Mouse (Mus musculus): Measurements from ENCODE around the gene Ahnak2. TPM values are rescaled to one million over a fixed set of nuclear protein-coding genes. Genes with fewer than 3 reads are reported as not detected.

Gene Ahnak2
- polyA plus RNA-seq, 1 experiment from 2014 or later: 5.0 TPM

DNA sequence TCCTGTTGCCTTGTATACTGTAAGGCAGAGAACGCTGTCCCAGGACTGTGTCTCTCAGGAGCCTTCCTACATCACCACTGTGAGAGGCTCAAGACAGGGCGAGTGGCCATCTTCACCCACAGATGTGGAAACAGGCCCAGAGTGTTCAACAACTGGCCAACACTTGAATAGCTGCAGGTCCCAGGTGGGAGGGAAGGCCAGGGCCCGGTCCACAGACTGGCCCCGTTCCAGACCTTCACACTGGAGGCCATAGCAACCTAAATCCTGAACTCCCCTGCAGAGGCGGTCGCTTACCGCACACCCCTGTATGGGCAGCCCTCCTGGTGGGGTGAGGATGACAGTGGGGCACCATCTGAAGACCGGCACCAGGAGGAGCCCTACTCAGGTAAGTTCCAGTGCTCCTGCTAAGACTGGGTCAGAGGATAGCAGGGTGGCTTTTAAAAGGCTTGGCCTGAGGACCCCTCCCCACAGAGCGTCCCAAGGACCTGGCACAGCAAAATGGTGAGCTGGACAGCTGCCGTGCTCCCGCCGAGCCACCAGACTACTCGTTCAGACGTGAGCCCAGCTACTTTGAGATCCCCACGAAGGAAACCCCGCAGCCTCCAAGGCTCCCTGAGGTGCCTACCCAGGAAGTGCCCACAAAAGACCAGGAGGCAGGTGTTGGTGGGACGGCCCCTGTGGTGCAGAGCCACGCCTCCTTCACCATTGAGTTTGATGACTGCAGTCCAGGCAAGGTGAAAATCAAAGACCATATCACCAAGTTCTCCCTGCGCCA lies 67.4 kb downstream of the Ahnak2 start:
- Histone ChIP-seq H3K27ac (ENCODE audit: low read length) (no peak overlapping the region), H3K36me3 (ENCODE audit: control insufficient read depth, insufficient read depth, low read length) (peaks cover 44% of the 10 kb centered on the region), H3K4me3 (ENCODE audit: low read depth, low read length) (no peak overlapping the region), H3K9me3 (ENCODE audit: control insufficient read depth, low read depth, low read length) (no peaks in the 10 kb centered on the region), H3K4me2 (replicated peaks; ENCODE audit: low read depth, low read length) (no peak overlapping the region), H3K4me1 (ENCODE audit: control insufficient read depth, insufficient read depth, low read length) (no peaks in the 10 kb centered on the region), H3K27me3 (ENCODE audit: control insufficient read depth, insufficient read depth, low read length) (no peaks in the 10 kb centered on the region), H3K9ac (replicated peaks; ENCODE audit: low read depth, low read length) (no peak overlapping the region)
- 88% methylated on average over 19 of the region's 19 CpGs for WGBS
- ATAC-seq (ENCODE audit: insufficient number of reproducible peaks, insufficient read depth, low FRiP score, low read depth): no peak

DNA sequence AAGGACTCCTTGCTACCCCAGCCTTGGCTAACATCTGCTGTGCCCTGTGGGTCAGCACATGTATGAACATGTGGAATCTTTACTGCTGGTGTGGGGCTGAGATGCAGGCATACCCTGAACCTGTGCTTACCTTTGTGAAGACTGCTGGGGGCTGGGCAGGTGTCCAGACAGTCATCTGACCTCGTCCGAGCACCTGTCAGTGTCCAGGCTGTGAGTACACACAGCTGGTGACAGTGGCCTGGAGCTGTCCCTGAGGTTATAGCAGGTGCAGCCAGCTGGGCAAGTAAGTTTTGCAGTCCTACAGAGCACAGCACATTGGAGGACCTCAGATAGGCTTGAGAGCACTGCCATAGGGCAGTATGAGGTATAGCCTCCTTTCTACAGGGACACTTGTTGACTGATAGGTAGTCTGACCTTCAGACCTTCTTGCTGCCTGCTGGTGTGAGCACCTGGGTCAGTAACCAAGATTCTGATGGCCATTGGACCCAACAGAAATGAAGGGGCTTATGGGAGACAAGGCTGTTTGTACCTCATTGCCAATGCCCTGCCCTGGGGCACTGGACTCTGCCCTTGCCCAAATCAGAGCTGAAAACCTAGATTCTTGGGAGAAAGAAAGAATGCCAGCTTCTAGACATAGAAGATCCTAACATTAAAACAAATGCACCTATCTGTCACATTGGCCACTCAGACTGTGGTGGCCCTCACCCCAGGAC lies 68.2 kb downstream of the Ahnak2 start:
- Histone ChIP-seq H3K36me3 (ENCODE audit: control insufficient read depth, insufficient read depth, low read length) (peaks cover 42% of the 10 kb centered on the region), H3K9me3 (ENCODE audit: control insufficient read depth, low read depth, low read length) (no peaks in the 10 kb centered on the region), H3K27me3 (ENCODE audit: control insufficient read depth, insufficient read depth, low read length) (no peaks in the 10 kb centered on the region), H3K4me2 (replicated peaks; ENCODE audit: low read depth, low read length) (no peak overlapping the region), H3K9ac (replicated peaks; ENCODE audit: low read depth, low read length) (no peak overlapping the region), H3K27ac (ENCODE audit: low read length) (no peak overlapping the region), H3K4me1 (ENCODE audit: control insufficient read depth, insufficient read depth, low read length) (no peaks in the 10 kb centered on the region), H3K4me3 (ENCODE audit: low read depth, low read length) (no peak overlapping the region)
- WGBS: 65% methylated on average over 2 of the region's 2 CpGs
- ATAC-seq (ENCODE audit: insufficient number of reproducible peaks, insufficient read depth, low FRiP score, low read depth): no peak

DNA sequence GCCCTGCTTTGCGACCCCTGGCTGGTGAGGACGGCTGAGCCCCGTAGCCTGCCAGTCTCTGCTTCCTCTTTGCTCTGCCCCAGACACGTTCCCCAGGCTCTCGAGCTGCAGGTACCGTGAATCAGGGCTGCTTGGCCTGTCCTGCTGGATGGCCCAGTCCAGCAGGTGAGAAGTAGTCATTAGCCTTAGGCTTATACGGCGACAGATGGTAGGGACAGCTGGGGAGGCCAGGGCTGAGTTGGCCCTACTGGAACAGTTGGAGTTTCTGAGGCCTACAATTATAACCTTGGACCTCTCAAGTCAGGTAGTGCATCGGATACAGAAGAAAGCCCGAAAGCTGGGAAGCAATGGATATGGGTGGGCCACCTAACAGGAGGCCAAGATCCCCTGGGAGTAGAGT lies 69.9 kb downstream of the Ahnak2 start:
- WGBS: 86% methylated on average over 10 of the region's 10 CpGs
- no peak overlapping the region for H3K4me2 ChIP-seq (replicated peaks; ENCODE audit: low read depth, low read length)
- H3K9ac ChIP-seq (replicated peaks; ENCODE audit: low read depth, low read length): no peak overlapping the region
- no peaks in the 10 kb centered on the region for H3K4me1 ChIP-seq (ENCODE audit: control insufficient read depth, insufficient read depth, low read length)
- no peak overlapping the region for H3K27ac ChIP-seq (ENCODE audit: low read length)
- no peak for ATAC-seq (ENCODE audit: insufficient number of reproducible peaks, insufficient read depth, low FRiP score, low read depth)
- H3K36me3 ChIP-seq (ENCODE audit: control insufficient read depth, insufficient read depth, low read length): peaks cover 30% of the 10 kb centered on the region
- no peaks in the 10 kb centered on the region for H3K9me3 ChIP-seq (ENCODE audit: control insufficient read depth, low read depth, low read length)
- H3K4me3 ChIP-seq (ENCODE audit: low read depth, low read length): no peak overlapping the region
- H3K27me3 ChIP-seq (ENCODE audit: control insufficient read depth, insufficient read depth, low read length): no peaks in the 10 kb centered on the region

DNA sequence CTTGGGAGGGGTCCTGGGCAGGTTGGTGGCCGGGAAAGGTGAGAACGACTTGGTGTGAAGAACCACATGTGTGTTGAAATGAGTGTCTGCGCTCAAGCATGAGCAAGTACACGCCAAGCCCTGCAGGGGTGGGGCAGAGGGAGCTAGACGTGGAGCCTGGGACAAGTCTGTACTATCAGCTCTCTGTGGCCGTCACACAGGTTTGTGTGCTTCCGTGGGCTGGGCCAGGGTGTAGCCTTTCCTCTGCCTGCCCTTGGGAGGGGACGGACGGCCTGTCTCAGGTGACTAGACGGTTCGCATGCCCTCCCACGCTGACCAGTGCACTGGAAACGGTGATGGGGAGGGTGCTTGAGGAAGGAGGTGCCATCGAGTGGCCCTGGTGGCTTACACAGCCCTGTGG lies 71.6 kb downstream of the Ahnak2 start:
- Histone ChIP-seq H3K4me1 (ENCODE audit: control insufficient read depth, insufficient read depth, low read length) (no peaks in the 10 kb centered on the region), H3K27ac (ENCODE audit: low read length) (no peak overlapping the region), H3K27me3 (ENCODE audit: control insufficient read depth, insufficient read depth, low read length) (no peaks in the 10 kb centered on the region), H3K9me3 (ENCODE audit: control insufficient read depth, low read depth, low read length) (no peaks in the 10 kb centered on the region), H3K36me3 (ENCODE audit: control insufficient read depth, insufficient read depth, low read length) (peaks cover 12% of the 10 kb centered on the region; the same call in 1 of the 2 replicates), H3K9ac (replicated peaks; ENCODE audit: low read depth, low read length) (no peak overlapping the region), H3K4me2 (replicated peaks; ENCODE audit: low read depth, low read length) (no peak overlapping the region), H3K4me3 (ENCODE audit: low read depth, low read length) (no peak overlapping the region)
- 78% methylated on average over 14 of the region's 14 CpGs for WGBS
- no peak for ATAC-seq (ENCODE audit: insufficient number of reproducible peaks, insufficient read depth, low FRiP score, low read depth)

DNA sequence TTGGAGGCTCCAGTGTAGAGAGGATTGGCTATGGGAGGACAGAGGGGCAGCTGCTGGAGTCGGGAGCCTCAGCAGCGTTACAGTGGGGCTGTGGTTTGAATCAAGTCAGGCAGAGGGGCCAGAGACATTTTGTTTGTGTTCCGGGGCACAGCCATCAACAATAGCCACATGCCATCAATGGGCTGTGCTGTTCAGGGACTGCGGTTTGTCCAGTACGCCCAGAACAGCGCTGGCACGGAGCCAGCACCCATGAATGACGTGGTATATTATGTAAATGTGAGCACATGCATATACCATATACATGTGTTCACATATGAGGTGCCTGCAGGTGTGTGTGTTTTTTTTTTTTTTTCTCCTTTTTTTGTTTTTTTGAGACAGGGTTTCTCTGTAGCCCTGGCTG lies 74.7 kb downstream of the Ahnak2 start:
- Histone ChIP-seq H3K4me1 (ENCODE audit: control insufficient read depth, insufficient read depth, low read length) (peaks cover 5% of the 10 kb centered on the region; the same call in 1 of the 2 replicates), H3K4me2 (replicated peaks; ENCODE audit: low read depth, low read length) (no peak overlapping the region), H3K9ac (replicated peaks; ENCODE audit: low read depth, low read length) (no peak overlapping the region), H3K36me3 (ENCODE audit: control insufficient read depth, insufficient read depth, low read length) (no peaks in the 10 kb centered on the region; the same call in 1 of the 2 replicates), H3K9me3 (ENCODE audit: control insufficient read depth, low read depth, low read length) (no peaks in the 10 kb centered on the region), H3K4me3 (ENCODE audit: low read depth, low read length) (no peak overlapping the region), H3K27ac (ENCODE audit: low read length) (no peak overlapping the region), H3K27me3 (ENCODE audit: control insufficient read depth, insufficient read depth, low read length) (no peaks in the 10 kb centered on the region)
- WGBS: 78% methylated on average over 8 of the region's 8 CpGs
- no peak for ATAC-seq (ENCODE audit: insufficient number of reproducible peaks, insufficient read depth, low FRiP score, low read depth)

DNA sequence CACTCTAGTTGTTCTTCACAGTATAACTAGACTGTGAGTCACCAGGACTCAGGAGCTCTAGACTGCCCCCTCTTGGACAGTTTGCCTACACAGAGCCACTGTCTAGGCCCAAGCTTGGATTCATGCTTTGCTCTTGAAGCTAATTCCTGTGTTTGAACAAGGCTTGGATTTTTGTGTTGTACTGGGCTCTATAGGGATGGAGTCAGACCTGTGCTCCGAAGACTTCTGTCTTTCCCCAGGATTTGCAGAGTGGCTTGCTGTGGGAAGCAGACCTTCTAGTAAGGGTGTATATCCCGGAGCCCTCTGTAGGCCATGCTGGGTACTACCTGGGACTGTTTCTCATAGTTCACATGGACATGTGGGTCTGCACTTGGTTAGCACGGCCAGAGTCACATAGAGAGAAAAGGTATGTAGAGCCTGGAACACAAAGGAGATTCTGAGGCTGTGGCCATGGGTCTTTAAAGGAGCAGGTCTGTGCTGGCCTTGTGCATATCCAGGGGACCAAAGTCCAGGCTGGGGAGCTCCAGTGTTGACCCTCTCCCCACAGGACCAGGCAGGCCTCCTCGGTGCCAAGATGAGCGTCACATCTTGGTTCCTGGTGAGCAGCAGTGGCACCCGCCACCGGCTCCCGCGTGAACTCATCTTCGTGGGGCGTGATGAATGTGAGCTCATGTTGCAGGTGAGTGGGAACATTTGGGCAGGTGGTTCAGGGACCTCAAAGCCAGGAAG lies 78.2 kb downstream of the Ahnak2 start:
- no peaks in the 10 kb centered on the region; the same call in 1 of the 2 replicates for H3K36me3 ChIP-seq (ENCODE audit: control insufficient read depth, insufficient read depth, low read length)
- H3K27ac ChIP-seq (ENCODE audit: low read length): no peak overlapping the region
- no peaks in the 10 kb centered on the region for H3K27me3 ChIP-seq (ENCODE audit: control insufficient read depth, insufficient read depth, low read length)
- no peak for ATAC-seq (ENCODE audit: insufficient number of reproducible peaks, insufficient read depth, low FRiP score, low read depth)
- H3K4me2 ChIP-seq (replicated peaks; ENCODE audit: low read depth, low read length): no peak overlapping the region
- no peak overlapping the region for H3K9ac ChIP-seq (replicated peaks; ENCODE audit: low read depth, low read length)
- WGBS: 74% methylated on average over 11 of the region's 11 CpGs
- no peaks in the 10 kb centered on the region for H3K9me3 ChIP-seq (ENCODE audit: control insufficient read depth, low read depth, low read length)
- H3K4me1 ChIP-seq (ENCODE audit: control insufficient read depth, insufficient read depth, low read length): peaks cover 11% of the 10 kb centered on the region; the same call in 1 of the 2 replicates
- no peak overlapping the region for H3K4me3 ChIP-seq (ENCODE audit: low read depth, low read length)

DNA sequence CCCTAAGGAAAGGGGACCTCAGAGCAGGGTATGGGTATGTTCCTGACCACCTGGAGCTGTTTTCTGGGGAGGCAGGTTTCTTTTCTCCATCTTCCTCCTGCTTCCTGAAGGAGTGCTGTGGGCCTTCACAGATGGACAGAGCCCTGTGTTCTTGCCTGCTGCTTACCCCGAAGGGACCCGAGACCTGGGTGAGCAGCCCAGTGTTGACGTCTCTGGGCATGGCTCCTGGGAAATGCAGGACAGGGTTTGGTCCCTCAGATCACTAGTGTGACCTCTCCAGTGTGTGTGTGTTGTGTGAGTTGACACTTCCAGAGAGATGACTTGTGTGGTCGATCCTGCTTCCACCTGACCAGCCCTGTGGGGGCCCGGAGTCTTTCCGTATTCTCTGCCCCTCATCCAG lies 79.0 kb downstream of the Ahnak2 start:
- ATAC-seq (ENCODE audit: insufficient number of reproducible peaks, insufficient read depth, low FRiP score, low read depth): no peak
- WGBS: 81% methylated on average over 6 of the region's 6 CpGs
- no peaks in the 10 kb centered on the region for H3K9me3 ChIP-seq (ENCODE audit: control insufficient read depth, low read depth, low read length)
- peak overlapping the region; percentile 70; the same call in 1 of the 2 replicates for H3K4me3 ChIP-seq (ENCODE audit: low read depth, low read length)
- peak overlapping the region; percentile 76 for H3K9ac ChIP-seq (replicated peaks; ENCODE audit: low read depth, low read length)
- H3K27ac ChIP-seq (ENCODE audit: low read length): no peak overlapping the region
- peaks cover 11% of the 10 kb centered on the region; the same call in 1 of the 2 replicates for H3K4me1 ChIP-seq (ENCODE audit: control insufficient read depth, insufficient read depth, low read length)
- H3K4me2 ChIP-seq (replicated peaks; ENCODE audit: low read depth, low read length): peak overlapping the region; percentile 86
- no peaks in the 10 kb centered on the region; the same call in 1 of the 2 replicates for H3K36me3 ChIP-seq (ENCODE audit: control insufficient read depth, insufficient read depth, low read length)
- no peaks in the 10 kb centered on the region for H3K27me3 ChIP-seq (ENCODE audit: control insufficient read depth, insufficient read depth, low read length)

DNA sequence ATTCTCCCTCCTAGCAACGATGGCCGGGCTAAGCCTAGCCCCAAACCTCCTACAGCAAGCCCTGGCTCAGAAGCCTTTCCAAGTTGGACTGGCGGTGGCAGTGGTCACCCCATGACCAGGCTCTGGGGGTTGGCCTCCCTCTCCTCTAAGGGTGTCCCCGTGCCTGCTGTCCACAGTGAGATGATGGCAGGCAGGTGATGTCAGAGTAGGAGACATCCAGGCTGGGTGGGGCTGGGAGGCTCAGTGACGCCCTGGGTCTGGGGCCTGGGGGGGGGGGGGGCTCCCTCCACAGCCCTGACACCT lies 79.5 kb downstream of the Ahnak2 start:
- ATAC-seq (ENCODE audit: insufficient number of reproducible peaks, insufficient read depth, low FRiP score, low read depth): no peak
- Histone ChIP-seq H3K4me2 (replicated peaks; ENCODE audit: low read depth, low read length) (peak overlapping the region; percentile 86), H3K4me3 (ENCODE audit: low read depth, low read length) (peak overlapping the region; percentile 70), H3K27ac (ENCODE audit: low read length) (peak overlapping the region; percentile 85; the same call in 1 of the 2 replicates), H3K9ac (replicated peaks; ENCODE audit: low read depth, low read length) (peak overlapping the region; percentile 76), H3K27me3 (ENCODE audit: control insufficient read depth, insufficient read depth, low read length) (no peaks in the 10 kb centered on the region), H3K9me3 (ENCODE audit: control insufficient read depth, low read depth, low read length) (no peaks in the 10 kb centered on the region), H3K4me1 (ENCODE audit: control insufficient read depth, insufficient read depth, low read length) (peaks cover 11% of the 10 kb centered on the region; the same call in 1 of the 2 replicates), H3K36me3 (ENCODE audit: control insufficient read depth, insufficient read depth, low read length) (no peaks in the 10 kb centered on the region; the same call in 1 of the 2 replicates)
- 11% methylated on average over 5 of the region's 5 CpGs for WGBS
